Mouse (Mus musculus): ENCODE measurements around the gene Col4a2.
"Not testable (repeated sequence)": the region's sequence is repeated elsewhere in the genome, so short reads cannot be mapped to it uniquely, and the experiment has no call there.

Gene Col4a2

DNA sequence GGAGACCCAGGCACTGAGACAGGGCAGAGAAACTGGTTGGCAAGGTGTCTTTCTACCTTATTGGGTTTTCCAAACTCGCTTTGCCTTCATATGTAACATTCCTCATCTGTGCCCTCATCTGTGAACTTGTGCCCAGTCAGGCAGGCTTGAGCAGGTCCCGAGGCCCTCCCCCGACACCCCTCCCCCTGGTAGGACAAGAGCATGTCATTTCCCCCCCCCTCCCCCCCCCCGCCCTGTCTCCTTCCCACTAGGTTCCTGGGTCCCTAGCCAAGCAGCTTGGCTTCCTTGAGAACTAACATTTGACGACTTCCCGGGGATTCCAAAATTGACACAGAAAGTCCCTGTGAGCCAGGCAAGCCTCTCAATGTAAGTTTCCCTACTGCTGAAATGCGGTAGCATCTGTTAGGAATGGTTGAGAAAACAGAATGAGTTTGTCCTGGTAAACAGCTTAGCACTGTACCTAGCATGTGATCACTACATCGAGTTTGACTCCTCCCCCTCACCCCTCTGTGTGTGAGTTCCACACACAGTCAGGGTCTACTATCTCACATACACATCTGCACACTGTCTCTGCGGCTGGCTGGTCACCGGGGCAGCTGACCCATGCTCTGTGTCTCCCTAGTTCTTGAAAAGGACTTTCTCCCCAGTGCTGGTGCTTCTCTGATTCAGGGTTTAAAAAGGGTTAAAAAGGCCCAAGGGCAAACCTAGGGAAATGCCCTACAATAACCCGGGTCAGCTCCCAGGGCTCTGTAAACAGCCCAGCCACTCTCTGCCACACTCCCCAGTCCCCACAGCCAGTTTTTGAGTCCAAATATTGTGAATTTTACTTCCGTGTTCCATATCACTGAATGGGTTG lies 145.6 kb downstream of the Col4a2 start:
- DNase-seq (ENCODE audit: low spot score in 2 of 2): no peak

GRCm38 (mm10) chr8:11459016-11459415 lies 146.4 kb downstream of the Col4a2 start:
- DNase-seq (ENCODE audit: low spot score in 2 of 2): no peak

DNA sequence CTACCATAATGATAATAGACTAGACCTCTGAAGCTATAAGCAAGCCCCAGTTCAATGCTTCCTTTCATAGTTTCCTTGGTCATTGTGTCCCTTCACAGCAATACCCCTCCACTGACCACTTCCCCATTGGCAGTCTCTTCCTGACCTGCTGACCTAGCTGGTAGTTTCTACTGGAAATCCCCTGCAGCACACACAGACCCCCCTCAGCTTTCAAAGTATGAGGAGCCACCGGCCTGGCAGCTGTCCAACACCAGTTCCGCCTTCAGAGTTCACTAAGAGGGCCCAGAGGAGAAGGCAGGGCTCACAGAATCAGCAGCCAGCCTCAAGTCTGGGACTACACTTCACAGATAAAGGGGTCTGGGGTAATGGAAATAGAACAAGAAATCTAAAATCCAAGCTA lies 148.3 kb downstream of the Col4a2 start:
- no peak for DNase-seq (ENCODE audit: low spot score in 2 of 2)

GRCm38 (mm10) chr8:11461847-11462246 lies 149.2 kb downstream of the Col4a2 start:
- DNase-seq (ENCODE audit: low spot score in 2 of 2): no peak

DNA sequence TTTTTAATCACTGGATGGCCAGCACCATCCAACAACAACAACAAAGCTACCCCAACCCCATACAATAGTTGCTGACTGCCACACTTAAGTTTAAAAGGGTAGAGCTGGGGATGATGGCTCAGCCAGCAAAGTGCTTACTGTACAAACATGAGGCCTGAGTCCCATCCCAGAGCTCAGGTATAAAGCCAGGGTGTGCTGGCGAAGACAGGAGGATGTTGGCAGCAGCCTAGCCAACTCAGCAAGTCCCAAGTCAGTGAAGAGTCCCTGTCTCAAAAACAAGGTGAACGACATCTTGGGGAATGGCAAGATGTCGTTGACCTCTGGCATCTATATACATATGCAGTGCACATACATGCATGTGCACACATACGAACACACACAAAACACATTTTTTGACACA lies 150.0 kb downstream of the Col4a2 start:
- DNase-seq (ENCODE audit: low spot score in 2 of 2): no peak

DNA sequence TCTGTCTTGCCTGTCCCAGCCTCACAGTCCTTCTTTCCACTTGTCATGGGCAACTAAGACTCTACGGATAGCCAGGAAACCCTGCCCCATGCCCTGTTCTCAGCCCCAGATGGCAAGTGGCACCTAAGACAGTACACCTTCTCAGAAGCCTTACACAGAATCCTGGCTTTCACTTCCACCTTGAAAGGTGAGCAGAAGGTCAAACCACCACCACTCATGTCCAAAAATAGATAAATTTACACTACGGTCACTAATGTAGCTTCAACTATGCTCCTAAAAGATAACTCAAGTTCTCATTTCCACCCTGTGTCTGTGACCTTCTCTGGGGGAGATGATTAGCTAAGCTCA lies 150.9 kb downstream of the Col4a2 start:
- DNase-seq (ENCODE audit: low spot score in 2 of 2): no peak

GRCm38 (mm10) chr8:11463889-11464706 lies 151.5 kb downstream of the Col4a2 start:
- DNase-seq (ENCODE audit: low spot score in 2 of 2): no peak

DNA sequence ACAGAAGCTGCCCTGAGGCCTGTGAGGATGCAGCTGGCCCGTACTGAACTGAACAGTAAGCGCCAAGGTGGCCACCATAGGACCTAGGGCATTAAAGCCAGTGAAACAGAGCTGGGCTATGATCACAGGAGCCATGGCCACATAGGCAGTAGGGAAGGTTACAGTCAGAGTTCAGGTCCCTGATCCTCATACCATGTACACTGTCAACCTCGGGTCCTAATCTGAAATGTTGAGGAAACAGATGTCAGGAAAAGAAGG lies 152.0 kb downstream of the Col4a2 start:
- no peak for DNase-seq (ENCODE audit: low spot score in 2 of 2)

DNA sequence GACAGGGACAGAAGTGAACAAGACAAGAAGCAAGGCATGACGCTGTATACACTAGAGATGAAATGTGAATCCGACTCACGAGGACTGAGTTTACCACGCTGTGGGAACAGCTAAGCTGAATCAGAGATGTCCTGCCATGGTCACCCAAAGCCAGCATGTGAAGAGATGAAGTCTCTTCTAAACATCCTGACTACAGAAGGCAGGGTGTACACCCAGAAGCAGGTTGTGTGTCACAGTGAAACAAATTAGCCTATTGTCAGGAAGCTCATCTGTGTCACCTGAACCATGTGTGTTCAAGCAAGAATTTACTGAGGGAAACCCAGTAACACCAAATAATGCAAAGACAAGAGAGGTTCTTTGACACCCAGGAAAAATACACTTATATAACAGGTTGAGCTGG lies 153.0 kb downstream of the Col4a2 start:
- no peak for DNase-seq (ENCODE audit: low spot score in 2 of 2)

DNA sequence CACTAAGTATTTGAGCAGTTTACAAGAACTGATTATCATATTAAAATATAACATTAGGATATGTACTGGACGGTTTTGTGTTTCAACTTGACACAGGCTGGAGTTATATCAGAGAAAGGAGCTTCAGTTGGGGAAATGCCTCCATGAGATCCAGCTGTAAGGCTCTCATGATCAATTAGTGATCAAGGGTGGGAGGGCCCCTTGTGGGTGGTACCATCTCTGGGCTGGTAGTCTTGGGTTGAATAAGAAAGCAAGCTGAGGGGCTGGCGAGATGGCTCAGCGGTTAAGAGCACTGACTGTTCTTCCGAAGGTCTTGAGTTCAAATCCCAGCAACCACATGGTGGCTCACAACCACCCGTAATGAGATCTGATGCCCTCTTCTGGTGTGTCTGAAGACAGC lies 153.9 kb downstream of the Col4a2 start:
- DNase-seq (ENCODE audit: low spot score in 2 of 2): not testable (repeated sequence)

GRCm38 (mm10) chr8:11469095-11469494 lies 156.5 kb downstream of the Col4a2 start:
- DNase-seq (ENCODE audit: low spot score in 2 of 2): peak; percentile 31 to 37

DNA sequence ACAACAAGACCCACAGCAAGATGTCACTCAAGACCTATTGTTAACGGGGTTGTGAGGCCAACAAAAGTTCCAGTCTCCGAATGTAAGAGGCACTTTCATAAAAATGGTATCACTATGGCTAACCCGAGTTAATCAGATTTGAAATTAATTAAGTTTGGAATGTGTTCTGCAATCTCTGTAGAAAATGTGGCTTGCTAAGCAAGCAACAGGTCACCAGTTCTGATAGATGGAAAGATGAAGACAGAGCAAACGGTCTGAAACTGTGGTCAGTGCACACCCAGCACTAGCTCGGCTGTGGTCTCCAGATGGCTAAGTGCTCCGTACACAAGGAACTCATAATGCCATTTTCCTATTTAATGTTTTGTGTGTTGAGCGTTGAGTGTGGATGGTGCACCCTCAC lies 158.1 kb downstream of the Col4a2 start:
- DNase-seq (ENCODE audit: low spot score in 2 of 2): no peak

DNA sequence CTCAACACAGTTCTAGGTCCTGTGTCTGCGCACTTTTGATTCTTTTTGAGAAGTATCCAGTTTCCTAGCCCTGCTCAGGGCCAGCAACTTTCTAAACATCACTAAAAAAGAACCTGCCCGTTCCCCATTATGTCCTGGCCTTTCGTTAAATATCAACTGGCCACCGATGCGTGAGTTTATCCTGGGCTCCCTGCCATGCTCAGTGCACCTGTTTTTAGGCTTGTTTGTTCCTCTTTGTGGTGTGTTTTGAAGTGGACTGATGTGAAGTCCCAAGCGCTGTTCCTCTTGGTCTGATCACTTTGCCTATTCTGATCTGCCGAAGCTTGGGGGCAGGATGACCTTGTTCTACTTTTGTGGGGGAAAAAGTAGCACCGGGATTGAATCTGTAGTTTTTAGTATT lies 158.7 kb downstream of the Col4a2 start:
- no peak for DNase-seq (ENCODE audit: low spot score in 2 of 2)

GRCm38 (mm10) chr8:11473072-11473471 lies 160.5 kb downstream of the Col4a2 start:
- no peak for DNase-seq (ENCODE audit: low spot score in 2 of 2)

GRCm38 (mm10) chr8:11475397-11475796 lies 162.8 kb downstream of the Col4a2 start:
- DNase-seq (ENCODE audit: low spot score in 2 of 2): no peak

- no peak for DNase-seq (ENCODE audit: low spot score in 2 of 2)
Measured at GRCm38 (mm10) chr8:11475876-11476275, 163.3 kb downstream of the Col4a2 start.

GRCm38 (mm10) chr8:11476338-11477177 lies 164.0 kb downstream of the Col4a2 start:
- peak; percentile 38 for DNase-seq (ENCODE audit: low spot score in 2 of 2)

DNA sequence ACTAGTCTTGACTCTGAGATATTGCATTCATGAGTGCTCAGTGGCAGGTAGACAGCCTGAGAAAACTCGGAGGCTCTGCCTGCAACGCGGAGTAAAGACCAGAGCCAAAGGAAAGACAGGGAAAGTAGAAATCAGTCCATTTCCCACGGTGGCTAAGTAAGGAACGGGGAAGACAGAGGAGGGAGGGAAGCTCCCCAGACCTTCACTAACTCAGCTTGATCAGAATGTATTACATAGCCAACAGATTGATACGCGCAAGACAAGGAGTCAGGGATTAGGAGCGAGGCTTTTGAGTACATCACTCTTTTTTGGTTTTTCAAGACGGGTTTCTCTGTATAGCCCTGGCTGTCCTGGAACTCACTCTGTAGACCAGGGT lies 164.6 kb downstream of the Col4a2 start:
- no peak for DNase-seq (ENCODE audit: low spot score in 2 of 2)

GRCm38 (mm10) chr8:11477811-11478761 lies 165.5 kb downstream of the Col4a2 start, which contains the start of gene Rab20:
Gene Rab20 (minus strand): TSS chr8:11478710.
- no peak for DNase-seq (ENCODE audit: low spot score in 2 of 2)

GRCm38 (mm10) chr8:11478807-11479527 lies 166.4 kb downstream of the Col4a2 start:
- no peak for DNase-seq (ENCODE audit: low spot score in 2 of 2)

DNA sequence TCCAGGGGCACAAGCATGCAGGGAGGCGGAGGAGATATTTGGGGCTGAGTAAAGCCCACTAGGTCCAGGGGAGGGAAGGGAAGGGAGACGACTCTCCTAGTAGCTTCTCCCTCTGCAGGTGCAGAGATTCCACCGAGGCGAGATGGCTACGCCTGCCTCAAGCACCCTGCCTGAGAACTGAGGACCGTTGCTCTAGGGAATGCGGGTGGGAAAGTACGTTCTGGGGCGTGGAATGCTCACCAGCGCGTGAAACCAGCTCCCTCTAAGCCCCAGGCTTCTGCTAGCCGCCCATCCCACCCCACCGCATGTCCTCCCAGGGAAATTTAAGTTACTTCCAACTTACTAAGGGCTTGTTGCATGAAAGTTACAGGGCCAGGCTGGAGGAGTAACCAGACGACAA lies 167.0 kb downstream of the Col4a2 start:
- DNase-seq (ENCODE audit: low spot score in 2 of 2): no peak

Data from right cerebral cortex, adult 2 months (tissue).